15 mouse cellular contexts compared by ENCODE assay signal in genomic region chr16:76191135-76191534, GRCm38 (mm10).
"Had no signal": no experiment of that assay in that cellular context is flagged by ENCODE, and none has a peak within 500 bp of the region (broad histone marks: within the 10 kb centered on the region; RNA-seq: fewer than 3 reads in every experiment).

No protein-coding gene starts in this region.

- H3K27me3 ChIP-seq: neural tube, embryonic 15.5 days; stomach, embryonic 15.5 days had no signal

- H3K4me1 ChIP-seq: neural tube, embryonic 15.5 days; stomach, embryonic 15.5 days had no signal

- H3K27ac ChIP-seq: neural tube, embryonic 15.5 days; stomach, embryonic 15.5 days; stomach, postnatal 0 days had no signal

- H3K9ac ChIP-seq: neural tube, embryonic 15.5 days; stomach, embryonic 15.5 days had no signal

- H3K9me3 ChIP-seq: neural tube, embryonic 15.5 days; stomach, embryonic 15.5 days had no signal

- H3K4me2 ChIP-seq: neural tube, embryonic 15.5 days; stomach, embryonic 15.5 days had no signal

- DNase-seq: retina, postnatal 1 day; right cerebral cortex, adult 18-20 months; right cerebral cortex, postnatal 14 days; right cerebral cortex, postnatal 25 days; right cerebral cortex, postnatal 4 days; spleen, adult 18-20 months; thymus, adult 18-20 months; thymus, adult 2 months; thymus, postnatal 14 days; thymus, postnatal 25 days; thymus, postnatal 36 days; thymus, postnatal 4 days had no signal

- H3K36me3 ChIP-seq: neural tube, embryonic 15.5 days; stomach, embryonic 15.5 days had no signal

- H3K4me3 ChIP-seq: neural tube, embryonic 15.5 days; stomach, embryonic 15.5 days had no signal
